Mouse (Mus musculus) gastrocnemius, postnatal 10 days (tissue): ENCODE results near the gene Krt26. TPM values are rescaled to one million over a fixed set of nuclear protein-coding genes. Genes with fewer than 3 reads are reported as not detected.

ENCODE experiments used
- DNase-seq: peaks from one replicate; pipeline ENCODE4 v3.0.0; 2021; ENCODE audit warnings: mixed read lengths
- total RNA-seq, 2 experiments: library from RNA; stranded (reverse); gene quantifications; 2 replicates each; pipeline ENCODE4 v1.2.3; 2021

The Krt26 gene
- total RNA-seq, 2 experiments from 2014 or later: not detected

- DNase-seq: no peak
Observed at GRCm38 (mm10) chr11:99284011-99284410, 53.8 kb downstream of the Krt26 start.

DNA sequence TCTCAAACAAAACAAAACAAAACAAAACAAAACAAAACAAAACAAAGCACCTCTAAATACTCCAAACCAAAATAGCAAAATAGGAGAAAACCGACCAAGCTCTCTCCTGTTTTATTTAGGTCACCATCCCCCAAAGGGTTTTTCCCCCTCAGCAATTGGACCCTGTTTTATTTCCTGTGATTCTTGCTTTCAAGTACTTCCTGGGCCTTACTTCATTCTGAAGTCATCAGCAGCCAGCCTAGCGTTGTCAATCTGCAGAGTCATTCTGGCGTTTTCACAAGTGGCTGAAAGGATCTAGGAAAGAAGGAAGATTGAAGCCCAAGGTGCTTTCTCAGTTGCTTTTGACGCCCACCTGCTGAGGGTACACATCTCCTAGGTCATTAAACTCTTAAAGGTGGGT lies 54.4 kb downstream of the Krt26 start:
- no peak for DNase-seq

- no peak for DNase-seq
Observed at GRCm38 (mm10) chr11:99281116-99281515, 56.6 kb downstream of the Krt26 start.

DNA sequence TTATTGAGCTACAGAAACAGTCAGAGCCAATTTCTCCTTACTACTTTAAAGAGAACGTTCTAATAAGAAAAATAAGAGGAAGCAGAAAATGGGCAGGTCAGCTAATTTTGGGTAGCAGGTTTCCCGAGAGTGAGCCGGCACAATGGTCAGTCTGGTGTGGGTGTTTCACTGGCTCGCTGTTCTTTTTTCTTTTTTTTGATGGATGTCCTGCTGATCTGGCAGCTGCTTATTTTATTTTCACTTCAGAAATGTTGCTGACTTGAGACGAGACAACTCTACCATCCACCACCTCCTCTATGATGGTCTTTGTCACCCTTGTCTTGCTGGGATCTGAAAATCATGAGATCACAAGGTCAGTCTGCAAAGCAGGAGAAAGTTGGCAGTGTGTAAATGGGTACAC lies 57.8 kb downstream of the Krt26 start:
- DNase-seq: no peak

Other genes with a start within 250 kb of the Krt26 start
- not detected for gene Tns4, start 248.7 kb downstream of the Krt26 start, total RNA-seq
- gene Ccr7, start 182.9 kb downstream of the Krt26 start, total RNA-seq: under 1 TPM; 0.14 to 0.23 TPM
- 10 to 100 TPM; 55.5 to 63.5 TPM for gene Smarce1, start 106.9 kb downstream of the Krt26 start, total RNA-seq
- 10 to 100 TPM in 1 of 2 experiments, 1 to 10 TPM in 1; 9.3 to 11.7 TPM for gene Krt222, start 93.9 kb downstream of the Krt26 start, total RNA-seq
- not detected for gene Krt24, start 52.7 kb downstream of the Krt26 start, total RNA-seq
- under 1 TPM in 1 of 2 experiments, not detected in 1; 0.14 TPM for gene Krt25, start 15.0 kb downstream of the Krt26 start, total RNA-seq
- not detected for gene Krt27, start 13.1 kb upstream of the Krt26 start, total RNA-seq
- under 1 TPM in 1 of 2 experiments, not detected in 1; 0.16 TPM for gene Krt28, start 36.9 kb upstream of the Krt26 start, total RNA-seq
- gene Krt10, start 51.4 kb upstream of the Krt26 start, total RNA-seq: 1 to 10 TPM; 5.6 to 6.6 TPM
- gene Krt12, start 84.3 kb upstream of the Krt26 start, total RNA-seq: not detected
- under 1 TPM in 1 of 2 experiments, not detected in 1; 0.12 TPM for gene Krt20, start 100.2 kb upstream of the Krt26 start, total RNA-seq
- gene Krt23, start 155.2 kb upstream of the Krt26 start, total RNA-seq: under 1 TPM in 1 of 2 experiments, not detected in 1; 0.16 TPM
- not detected for gene Krt39, start 183.4 kb upstream of the Krt26 start, total RNA-seq
- not detected for gene Krt40, start 205.2 kb upstream of the Krt26 start, total RNA-seq
- gene Krtap3-3, start 212.9 kb upstream of the Krt26 start, total RNA-seq: not detected
- not detected for gene Krtap3-2, start 218.9 kb upstream of the Krt26 start, total RNA-seq
- not detected for gene Gm11939, start 221.5 kb upstream of the Krt26 start, total RNA-seq
- not detected for gene Krtap3-1, start 228.7 kb upstream of the Krt26 start, total RNA-seq
- not detected for gene Krtap1-5, start 243.1 kb upstream of the Krt26 start, total RNA-seq
- not detected for gene Krtap1-4, start 245.7 kb upstream of the Krt26 start, total RNA-seq